Mouse (Mus musculus) erythroblast, embryonic 14.5 days (primary cell): ENCODE results near the gene Vav1.

ENCODE experiments used
- GATA1 ChIP-seq: IDR thresholded peaks from 2 replicates; pipeline ENCODE4 v1.6.1; 2012; ENCODE audit warnings: low read length, inconsistent platforms, mixed read lengths
- TAL1 ChIP-seq: IDR thresholded peaks from 3 replicates; pipeline ENCODE4 v1.6.1; 2012; ENCODE audit warnings: low read length, inconsistent platforms, mixed read lengths

- TF ChIP-seq GATA1 (no peak), TAL1 (no peak)
Measured at GRCm38 (mm10) chr17:57290671-57291055, 11.8 kb downstream of the Vav1 start.
